Mouse (Mus musculus): ENCODE results near the gene C1qa. TPM values are rescaled to one million over a fixed set of nuclear protein-coding genes. Genes with fewer than 3 reads are reported as not detected.

The C1qa gene
- polyA plus RNA-seq, 1 experiment from 2014 or later, result 23.0 TPM

DNA sequence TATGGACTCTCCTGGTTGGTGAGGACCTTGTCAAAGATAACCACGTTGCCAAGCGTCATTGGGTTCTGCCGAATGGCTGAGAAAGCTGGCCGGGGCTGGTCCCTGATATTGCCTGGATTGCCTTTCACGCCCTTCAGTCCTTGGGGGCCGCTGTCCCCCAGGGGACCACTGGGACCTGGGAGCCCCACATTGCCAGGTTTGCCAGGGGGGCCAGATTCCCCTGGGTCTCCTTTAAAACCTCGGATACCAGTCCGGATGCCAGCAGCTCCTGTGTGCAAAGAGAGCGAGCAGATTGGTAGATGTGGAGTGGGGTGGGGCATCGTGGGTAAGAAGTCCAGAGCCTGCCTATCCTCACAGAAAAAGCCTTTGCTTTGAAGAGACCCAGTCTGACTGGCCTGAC is 2.1 kb downstream of the C1qa start:
- 0 out of 2 replicates have a peak, but pooled peaks cover 9% of the 10 kb centered on the region for H3K4me1 ChIP-seq
- H3K4me2 ChIP-seq (replicated peaks), result no peak overlapping the region
- no peaks in the 10 kb centered on the region for H3K9me3 ChIP-seq
- 38% methylated on average over 10 of the region's 10 CpGs for WGBS
- H3K27ac ChIP-seq, result no peak overlapping the region
- no peak overlapping the region for H3K4me3 ChIP-seq
- H3K36me3 ChIP-seq, result no peaks in the 10 kb centered on the region
- no peak for ATAC-seq (ENCODE audit: low FRiP score, low read depth)
- peaks cover 67% of the 10 kb centered on the region for H3K27me3 ChIP-seq
- H3K9ac ChIP-seq, result no peak overlapping the region

GRCm38 (mm10) chr4:136895861-136896260 is 2.7 kb downstream of the C1qa start:
- no peaks in the 10 kb centered on the region for H3K36me3 ChIP-seq
- H3K27ac ChIP-seq, result no peak overlapping the region
- H3K9ac ChIP-seq, result no peak overlapping the region
- peak overlapping the region; percentile 41 for H3K4me2 ChIP-seq (replicated peaks)
- H3K27me3 ChIP-seq, result peaks cover 70% of the 10 kb centered on the region
- no peaks in the 10 kb centered on the region for H3K9me3 ChIP-seq
- H3K4me1 ChIP-seq, result 0 out of 2 replicates have a peak, but pooled peaks cover 9% of the 10 kb centered on the region
- no peak for ATAC-seq (ENCODE audit: low FRiP score, low read depth)
- 5% methylated on average over 15 of the region's 15 CpGs for WGBS
- H3K4me3 ChIP-seq, result peak overlapping the region; percentile 7; the same call in 1 of the 2 replicates

DNA sequence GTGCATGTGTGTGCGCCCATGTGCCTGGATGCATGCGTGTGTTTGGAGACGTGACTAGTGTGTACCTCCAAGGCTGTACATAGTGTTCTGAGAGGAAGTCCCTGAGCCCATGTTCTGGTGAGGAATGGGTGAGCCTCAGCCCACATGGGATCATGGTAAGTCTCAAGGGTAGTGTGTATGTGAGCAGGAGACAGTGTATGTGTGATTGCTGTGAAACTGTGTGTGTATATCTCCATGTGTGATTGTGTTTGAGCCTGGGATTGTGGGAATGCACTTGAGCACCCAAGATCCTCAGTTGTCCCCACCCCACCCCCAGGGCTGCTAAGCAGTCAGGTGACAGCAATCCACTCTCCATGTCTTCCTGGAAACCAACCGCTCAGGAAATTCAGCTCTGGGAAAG is 3.8 kb downstream of the C1qa start:
- Histone ChIP-seq H3K4me1 (0 out of 2 replicates have a peak, but pooled peaks cover 9% of the 10 kb centered on the region), H3K27ac (no peak overlapping the region), H3K9ac (no peak overlapping the region), H3K4me3 (no peak overlapping the region), H3K4me2 (replicated peaks) (no peak overlapping the region), H3K36me3 (no peaks in the 10 kb centered on the region), H3K9me3 (no peaks in the 10 kb centered on the region), H3K27me3 (peaks cover 78% of the 10 kb centered on the region)
- 69% methylated on average over 4 of the region's 4 CpGs for WGBS
- no peak for ATAC-seq (ENCODE audit: low FRiP score, low read depth)

GRCm38 (mm10) chr4:136893691-136894543 is 4.7 kb downstream of the C1qa start:
- WGBS, result 5% methylated on average over 9 of the region's 9 CpGs

GRCm38 (mm10) chr4:136892811-136893210 is 5.8 kb downstream of the C1qa start, which contains the start of gene C1qc:
Gene C1qc (minus strand): TSS chr4:136893065.
- H3K9me3 ChIP-seq, result no peaks in the 10 kb centered on the region
- no peak within 1 kb of the TSS for H3K27ac ChIP-seq
- no peak for ATAC-seq (ENCODE audit: low FRiP score, low read depth)
- H3K36me3 ChIP-seq, result no peaks in the 10 kb centered on the region
- WGBS, result 57% methylated on average over 5 of the region's 5 CpGs
- no peak within 1 kb of the TSS for H3K4me3 ChIP-seq
- H3K9ac ChIP-seq, result no peak within 1 kb of the TSS
- 0 out of 2 replicates have a peak, but pooled peaks cover 9% of the 10 kb centered on the region for H3K4me1 ChIP-seq
- H3K4me2 ChIP-seq (replicated peaks), result no peak within 1 kb of the TSS
- H3K27me3 ChIP-seq, result peaks cover 75% of the 10 kb centered on the region

More at GRCm38 (mm10) chr4:136893691-136894543, 4.7 kb downstream of the C1qa start:
- Histone ChIP-seq H3K4me1 (0 out of 2 replicates have a peak, but pooled peaks cover 9% of the 10 kb centered on the region), H3K4me2 (replicated peaks) (no peak overlapping the region), H3K27me3 (peaks cover 77% of the 10 kb centered on the region), H3K27ac (no peak overlapping the region), H3K9me3 (no peaks in the 10 kb centered on the region), H3K4me3 (no peak overlapping the region), H3K9ac (no peak overlapping the region), H3K36me3 (no peaks in the 10 kb centered on the region)
- peak; percentile 32; the same call in 1 of the 2 replicates for ATAC-seq (ENCODE audit: low FRiP score, low read depth)

- 0 out of 2 replicates have a peak, but pooled peaks cover 9% of the 10 kb centered on the region for H3K4me1 ChIP-seq
- H3K27me3 ChIP-seq, result peaks cover 70% of the 10 kb centered on the region
- H3K9me3 ChIP-seq, result no peaks in the 10 kb centered on the region
- no peaks in the 10 kb centered on the region for H3K36me3 ChIP-seq
- H3K9ac ChIP-seq, result no peak overlapping the region
- WGBS, result 65% methylated on average over 7 of the region's 7 CpGs
- no peak overlapping the region for H3K4me2 ChIP-seq (replicated peaks)
- no peak for ATAC-seq (ENCODE audit: low FRiP score, low read depth)
- H3K4me3 ChIP-seq, result no peak overlapping the region
- no peak overlapping the region for H3K27ac ChIP-seq
Observed at GRCm38 (mm10) chr4:136892371-136892770, 6.2 kb downstream of the C1qa start.

- H3K9ac ChIP-seq, result no peak overlapping the region
- H3K9me3 ChIP-seq, result no peaks in the 10 kb centered on the region
- WGBS, result 85% methylated on average over 4 of the region's 4 CpGs
- H3K4me3 ChIP-seq, result no peak overlapping the region
- H3K27me3 ChIP-seq, result peaks cover 58% of the 10 kb centered on the region
- no peaks in the 10 kb centered on the region for H3K36me3 ChIP-seq
- 0 out of 2 replicates have a peak, but pooled peaks cover 9% of the 10 kb centered on the region for H3K4me1 ChIP-seq
- no peak overlapping the region for H3K4me2 ChIP-seq (replicated peaks)
- no peak overlapping the region for H3K27ac ChIP-seq
- ATAC-seq (ENCODE audit: low FRiP score, low read depth), result no peak
Observed at GRCm38 (mm10) chr4:136891115-136891514, 7.5 kb downstream of the C1qa start.

DNA sequence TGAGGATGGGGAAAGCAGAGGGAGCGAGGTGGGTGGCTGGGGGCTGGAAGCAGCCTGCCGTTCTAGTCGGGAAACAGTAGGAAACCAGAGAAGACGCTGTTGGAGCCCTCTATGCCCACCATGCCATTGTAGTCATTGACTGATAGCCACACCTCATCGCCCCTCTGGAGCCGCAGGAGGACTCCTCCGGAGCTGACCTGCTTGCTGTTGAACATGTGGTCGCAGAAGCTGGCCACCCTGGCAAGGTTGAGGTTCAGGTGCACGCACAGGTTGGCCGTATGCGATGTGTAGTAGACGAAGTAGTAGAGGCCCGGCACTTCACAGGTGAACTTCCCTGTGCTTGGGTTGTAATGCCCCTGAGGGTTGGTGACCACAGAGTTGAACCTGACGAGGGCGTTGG is 8.6 kb downstream of the C1qa start:
- H3K27ac ChIP-seq, result no peak overlapping the region
- H3K4me3 ChIP-seq, result no peak overlapping the region
- no peak overlapping the region for H3K4me2 ChIP-seq (replicated peaks)
- H3K9me3 ChIP-seq, result no peaks in the 10 kb centered on the region
- no peak for ATAC-seq (ENCODE audit: low FRiP score, low read depth)
- H3K9ac ChIP-seq, result no peak overlapping the region
- H3K27me3 ChIP-seq, result peaks cover 46% of the 10 kb centered on the region
- H3K36me3 ChIP-seq, result no peaks in the 10 kb centered on the region
- no peaks in the 10 kb centered on the region for H3K4me1 ChIP-seq
- WGBS, result 88% methylated on average over 15 of the region's 15 CpGs

DNA sequence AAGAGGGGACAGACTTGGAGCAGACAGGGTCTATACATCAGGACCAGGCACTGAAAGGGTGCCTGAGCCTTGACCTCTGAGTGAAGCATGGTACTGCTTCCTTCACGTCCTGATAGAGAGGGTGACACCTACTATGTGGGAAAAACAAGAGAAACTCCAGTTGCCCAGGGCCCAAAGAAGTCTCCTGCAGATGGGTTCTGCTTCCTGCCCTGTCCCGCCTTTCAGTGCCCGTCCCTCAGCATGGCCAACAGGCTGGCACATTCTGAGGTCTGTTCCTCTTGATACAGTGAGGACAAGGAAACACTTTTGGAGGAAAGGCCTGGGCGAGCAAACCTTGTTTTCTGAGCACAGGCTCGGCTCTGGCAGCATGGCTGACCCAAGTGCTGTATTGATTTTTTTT is 10.9 kb downstream of the C1qa start:
- Histone ChIP-seq H3K4me1 (no peaks in the 10 kb centered on the region), H3K27me3 (peaks cover 24% of the 10 kb centered on the region), H3K36me3 (no peaks in the 10 kb centered on the region), H3K27ac (no peak overlapping the region), H3K4me3 (no peak overlapping the region), H3K9me3 (no peaks in the 10 kb centered on the region), H3K9ac (no peak overlapping the region), H3K4me2 (replicated peaks) (no peak overlapping the region)
- 67% methylated on average over 5 of the region's 5 CpGs for WGBS
- ATAC-seq (ENCODE audit: low FRiP score, low read depth), result no peak

- H3K9ac ChIP-seq, result no peak within 1 kb of the TSS
- WGBS, result 61% methylated on average over 7 of the region's 7 CpGs
Observed at GRCm38 (mm10) chr4:136886101-136886500, 12.5 kb downstream of the C1qa start, which contains the start of gene C1qb. Gene C1qb (minus strand): TSS chr4:136886187.

GRCm38 (mm10) chr4:136878601-136879000 is 20.0 kb downstream of the C1qa start:
- H3K4me3 ChIP-seq, result no peak overlapping the region
- H3K36me3 ChIP-seq, result no peaks in the 10 kb centered on the region
- no peak overlapping the region for H3K27ac ChIP-seq
- H3K9me3 ChIP-seq, result no peaks in the 10 kb centered on the region
- no peak for ATAC-seq (ENCODE audit: low FRiP score, low read depth)
- 0 out of 2 replicates have a peak, but pooled peaks cover 3% of the 10 kb centered on the region for H3K27me3 ChIP-seq
- WGBS, result 25% methylated on average over 5 of the region's 5 CpGs
- no peak overlapping the region for H3K4me2 ChIP-seq (replicated peaks)
- no peaks in the 10 kb centered on the region for H3K4me1 ChIP-seq
- no peak overlapping the region for H3K9ac ChIP-seq

More at GRCm38 (mm10) chr4:136886101-136886500, 12.5 kb downstream of the C1qa start, which contains the start of gene C1qb:
- Histone ChIP-seq H3K36me3 (no peaks in the 10 kb centered on the region), H3K27ac (no peak within 1 kb of the TSS), H3K4me1 (no peaks in the 10 kb centered on the region), H3K9me3 (no peaks in the 10 kb centered on the region), H3K4me3 (no peak within 1 kb of the TSS), H3K27me3 (peaks cover 11% of the 10 kb centered on the region; the same call in 1 of the 2 replicates), H3K4me2 (replicated peaks) (no peak within 1 kb of the TSS)
- no peak for ATAC-seq (ENCODE audit: low FRiP score, low read depth)

- 0 out of 2 replicates have a peak, but pooled peaks cover 3% of the 10 kb centered on the region for H3K27me3 ChIP-seq
- H3K36me3 ChIP-seq, result no peaks in the 10 kb centered on the region
- no peak overlapping the region for H3K9ac ChIP-seq
- no peak overlapping the region for H3K4me2 ChIP-seq (replicated peaks)
- no peaks in the 10 kb centered on the region for H3K4me1 ChIP-seq
- no peak overlapping the region for H3K4me3 ChIP-seq
- 47% methylated on average over 8 of the region's 8 CpGs for WGBS
- H3K9me3 ChIP-seq, result no peaks in the 10 kb centered on the region
- ATAC-seq (ENCODE audit: low FRiP score, low read depth), result no peak
- H3K27ac ChIP-seq, result no peak overlapping the region
Observed at GRCm38 (mm10) chr4:136878171-136878570, 20.4 kb downstream of the C1qa start.
